Mouse (Mus musculus): ENCODE results near the gene Xaf1. TPM values are rescaled to one million over a fixed set of nuclear protein-coding genes. Genes with fewer than 3 reads are reported as not detected.

Xaf1 gene
- polyA plus RNA-seq, 1 experiment from 2014 or later = 9.5 TPM

DNA sequence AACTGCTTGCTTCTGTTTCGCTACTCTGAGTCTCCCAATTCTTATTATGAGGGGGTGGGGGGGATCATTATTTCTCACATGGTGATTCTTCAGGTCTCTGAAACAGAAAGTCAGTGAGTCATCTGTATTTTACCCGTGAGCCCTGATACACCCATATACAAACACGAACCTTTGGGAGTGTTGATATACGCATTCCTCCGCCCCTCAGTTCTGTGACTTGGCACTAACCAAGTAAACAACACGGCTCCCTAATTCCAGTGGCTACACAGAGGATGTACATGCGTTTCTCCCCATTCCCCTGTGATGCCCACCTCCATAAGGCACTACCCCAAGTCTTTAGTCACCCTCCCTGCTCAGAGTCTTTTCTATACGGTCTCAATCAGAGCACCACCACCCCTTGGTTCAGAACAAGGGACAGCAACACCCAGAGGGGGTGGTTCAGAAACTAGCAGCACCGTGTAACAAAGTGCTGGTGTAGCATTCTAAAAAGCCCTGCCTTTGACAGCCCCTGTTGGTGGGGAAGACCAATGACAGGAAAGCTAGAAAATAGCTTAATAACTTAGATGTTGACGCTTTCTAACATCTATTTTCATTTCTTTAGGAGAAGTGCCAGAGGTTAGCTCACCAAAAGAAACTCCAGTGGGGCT lies 10.0 kb downstream of the Xaf1 start:
- Histone ChIP-seq H3K4me1 (replicated peaks) (peaks cover 11% of the 10 kb centered on the region), H3K27me3 (peaks cover 34% of the 10 kb centered on the region), H3K9ac (no peak overlapping the region), H3K9me3 (replicated peaks) (no peaks in the 10 kb centered on the region), H3K36me3 (0 out of 2 replicates have a peak, but pooled peaks cover 3% of the 10 kb centered on the region), H3K4me3 (no peak overlapping the region), H3K27ac (no peak overlapping the region), H3K4me2 (no peak overlapping the region)
- 72% methylated on average over 10 of the region's 10 CpGs for WGBS
- ATAC-seq (replicated peaks; ENCODE audit: insufficient number of reproducible peaks, insufficient read depth, low FRiP score, low read depth) = no peak

- peaks cover 39% of the 10 kb centered on the region for H3K27me3 ChIP-seq
- peaks cover 5% of the 10 kb centered on the region; the same call in 1 of the 2 replicates for H3K4me1 ChIP-seq (replicated peaks)
- H3K4me3 ChIP-seq = peak within 1 kb of the TSS; percentile 30
- H3K9ac ChIP-seq = 0 out of 2 replicates have a peak within 1 kb of the TSS, but pooled peaks have one; percentile 0
- H3K27ac ChIP-seq = no peak within 1 kb of the TSS
- ATAC-seq (replicated peaks; ENCODE audit: insufficient number of reproducible peaks, insufficient read depth, low FRiP score, low read depth) = no peak
- 0 out of 2 replicates have a peak, but pooled peaks cover 3% of the 10 kb centered on the region for H3K36me3 ChIP-seq
- WGBS = 11% methylated on average over 42 of the region's 42 CpGs
- no peaks in the 10 kb centered on the region for H3K9me3 ChIP-seq (replicated peaks)
- H3K4me2 ChIP-seq = peak within 1 kb of the TSS; percentile 54
Measured at GRCm38 (mm10) chr11:72314151-72314895, 12.9 kb downstream of the Xaf1 start, which contains the start of gene Fbxo39. Gene Fbxo39 (plus strand): TSS chr11:72314444.

- Histone ChIP-seq H3K4me3 (no peak overlapping the region), H3K4me1 (replicated peaks) (peaks cover 5% of the 10 kb centered on the region; the same call in 1 of the 2 replicates), H3K4me2 (no peak overlapping the region), H3K36me3 (no peaks in the 10 kb centered on the region), H3K27me3 (peaks cover 34% of the 10 kb centered on the region), H3K27ac (no peak overlapping the region), H3K9ac (no peak overlapping the region), H3K9me3 (replicated peaks) (no peaks in the 10 kb centered on the region)
- 56% methylated on average over 5 of the region's 5 CpGs for WGBS
- no peak for ATAC-seq (replicated peaks; ENCODE audit: insufficient number of reproducible peaks, insufficient read depth, low FRiP score, low read depth)
Measured at GRCm38 (mm10) chr11:72318026-72318425, 16.6 kb downstream of the Xaf1 start.

DNA sequence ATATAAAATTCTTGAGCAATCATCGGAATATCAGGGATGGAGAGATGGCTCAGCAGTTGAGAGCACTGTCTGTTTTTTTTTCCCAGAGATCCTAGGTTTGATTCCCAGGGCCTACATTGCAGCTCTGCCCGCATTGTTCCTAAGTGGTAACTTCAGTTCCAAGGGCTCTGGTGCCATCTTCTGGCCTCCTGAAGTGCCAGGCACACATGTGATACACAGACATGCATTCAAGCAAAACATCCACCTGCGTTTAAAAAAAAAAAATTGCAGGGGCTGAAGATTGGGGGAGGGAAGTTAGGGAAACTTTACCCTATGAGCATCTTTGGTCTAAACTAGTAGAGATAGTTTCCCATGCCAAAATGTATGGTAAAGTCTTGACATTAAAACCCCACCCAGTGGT lies 23.0 kb downstream of the Xaf1 start:
- no peak overlapping the region for H3K4me3 ChIP-seq
- H3K27ac ChIP-seq = no peak overlapping the region
- no peaks in the 10 kb centered on the region for H3K36me3 ChIP-seq
- 66% methylated on average over 3 of the region's 3 CpGs for WGBS
- no peak for ATAC-seq (replicated peaks; ENCODE audit: insufficient number of reproducible peaks, insufficient read depth, low FRiP score, low read depth)
- H3K9ac ChIP-seq = no peak overlapping the region
- H3K27me3 ChIP-seq = 0 out of 2 replicates have a peak, but pooled peaks cover 3% of the 10 kb centered on the region
- no peak overlapping the region for H3K4me2 ChIP-seq
- H3K4me1 ChIP-seq (replicated peaks) = no peaks in the 10 kb centered on the region
- no peaks in the 10 kb centered on the region for H3K9me3 ChIP-seq (replicated peaks)

DNA sequence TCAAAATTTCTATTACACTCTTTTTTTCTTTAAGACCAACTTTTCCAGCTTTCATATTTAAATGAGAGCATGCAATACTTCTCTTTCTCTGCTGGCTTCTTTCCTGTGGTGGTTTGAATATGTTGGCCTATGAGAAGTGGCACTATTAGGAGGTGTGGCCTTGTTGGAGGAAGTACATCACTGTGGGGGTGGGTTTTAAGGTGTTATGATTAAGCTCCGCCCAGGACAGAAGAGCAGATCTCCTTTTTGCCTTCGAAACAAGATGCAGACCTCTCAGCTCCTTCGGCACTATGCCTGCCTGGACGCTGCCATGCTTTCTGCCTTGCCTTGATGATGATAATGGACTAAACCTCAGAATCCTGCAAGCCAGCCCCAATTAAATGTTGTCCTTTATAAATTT lies 24.3 kb downstream of the Xaf1 start:
- H3K36me3 ChIP-seq = no peaks in the 10 kb centered on the region
- 0 out of 2 replicates have a peak, but pooled peaks cover 3% of the 10 kb centered on the region for H3K27me3 ChIP-seq
- no peak overlapping the region for H3K9ac ChIP-seq
- H3K9me3 ChIP-seq (replicated peaks) = no peaks in the 10 kb centered on the region
- no peak overlapping the region for H3K4me3 ChIP-seq
- ATAC-seq (replicated peaks; ENCODE audit: insufficient number of reproducible peaks, insufficient read depth, low FRiP score, low read depth) = no peak
- 69% methylated on average over 4 of the region's 4 CpGs for WGBS
- no peak overlapping the region for H3K4me2 ChIP-seq
- H3K27ac ChIP-seq = no peak overlapping the region
- no peaks in the 10 kb centered on the region for H3K4me1 ChIP-seq (replicated peaks)

DNA sequence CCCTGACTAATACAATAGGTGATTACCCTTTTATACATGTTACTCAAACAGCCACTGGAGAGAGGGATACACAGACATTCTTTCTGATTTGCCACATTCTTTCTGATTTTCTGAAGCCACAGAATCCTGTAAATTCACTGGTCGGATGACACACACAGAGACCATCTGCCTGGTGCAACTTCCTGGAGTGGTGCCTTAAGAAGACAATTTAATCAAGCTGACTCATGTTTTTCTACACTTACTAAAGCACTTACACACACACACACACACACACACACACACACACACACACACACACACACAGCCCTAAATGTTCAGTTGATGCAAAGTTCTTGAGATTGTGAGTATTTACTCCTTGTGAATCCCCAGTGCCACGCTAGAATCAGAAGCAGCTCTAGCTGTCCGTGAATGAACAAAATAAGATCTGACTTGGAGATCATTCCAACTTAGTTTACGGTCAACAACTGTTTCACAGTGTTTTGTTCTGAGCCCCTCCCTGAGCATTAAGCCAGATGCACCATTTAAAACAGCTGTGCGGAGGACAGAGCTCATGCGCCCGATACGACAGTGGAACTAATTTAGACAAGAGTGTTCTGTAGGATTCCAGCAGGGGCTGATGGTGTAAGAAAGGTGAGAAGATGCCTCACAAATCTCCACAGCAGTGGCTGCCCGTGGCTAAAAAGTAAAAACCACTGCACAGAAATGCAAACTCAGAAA lies 31.7 kb downstream of the Xaf1 start:
- H3K4me1 ChIP-seq (replicated peaks) = no peaks in the 10 kb centered on the region
- H3K9me3 ChIP-seq (replicated peaks) = no peaks in the 10 kb centered on the region
- no peak overlapping the region for H3K4me3 ChIP-seq
- no peak for ATAC-seq (replicated peaks; ENCODE audit: insufficient number of reproducible peaks, insufficient read depth, low FRiP score, low read depth)
- 78% methylated on average over 9 of the region's 9 CpGs for WGBS
- H3K36me3 ChIP-seq = no peaks in the 10 kb centered on the region
- H3K9ac ChIP-seq = no peak overlapping the region
- no peak overlapping the region for H3K27ac ChIP-seq
- no peaks in the 10 kb centered on the region for H3K27me3 ChIP-seq
- no peak overlapping the region for H3K4me2 ChIP-seq

- H3K9ac ChIP-seq = no peak overlapping the region
- no peaks in the 10 kb centered on the region for H3K4me1 ChIP-seq (replicated peaks)
- H3K4me3 ChIP-seq = no peak overlapping the region
- H3K9me3 ChIP-seq (replicated peaks) = no peaks in the 10 kb centered on the region
- WGBS = 84% methylated on average over 4 of the region's 4 CpGs
- no peaks in the 10 kb centered on the region for H3K27me3 ChIP-seq
- ATAC-seq (replicated peaks; ENCODE audit: insufficient number of reproducible peaks, insufficient read depth, low FRiP score, low read depth) = no peak
- H3K36me3 ChIP-seq = no peaks in the 10 kb centered on the region
- no peak overlapping the region for H3K4me2 ChIP-seq
- H3K27ac ChIP-seq = no peak overlapping the region
Measured at GRCm38 (mm10) chr11:72334653-72335052, 33.2 kb downstream of the Xaf1 start.

DNA sequence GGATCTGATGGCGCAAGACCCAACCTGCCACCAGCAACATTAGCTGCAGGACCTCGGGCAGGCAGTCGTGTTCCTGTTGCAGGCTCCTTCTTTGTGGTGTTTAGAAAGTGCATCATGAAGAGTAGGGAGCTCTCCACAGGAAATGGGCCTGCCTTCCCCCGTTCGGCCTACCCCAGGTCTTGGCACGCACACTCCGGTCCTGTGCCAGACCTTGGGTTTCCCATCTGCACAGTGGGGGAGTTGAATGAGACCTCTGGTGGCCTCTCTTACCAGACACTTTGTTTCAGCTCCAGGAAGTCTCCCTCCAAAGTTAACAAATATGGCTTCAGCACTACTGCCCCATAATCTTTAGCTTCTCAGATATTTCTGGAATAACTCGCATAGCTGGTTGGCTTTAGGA lies 35.3 kb downstream of the Xaf1 start:
- Histone ChIP-seq H3K9ac (no peak overlapping the region), H3K4me2 (no peak overlapping the region), H3K9me3 (replicated peaks) (no peaks in the 10 kb centered on the region), H3K27ac (no peak overlapping the region), H3K4me3 (no peak overlapping the region), H3K36me3 (no peaks in the 10 kb centered on the region), H3K27me3 (no peaks in the 10 kb centered on the region), H3K4me1 (replicated peaks) (no peaks in the 10 kb centered on the region)
- peak; percentile 31; the same call in 1 of the 2 replicates for ATAC-seq (replicated peaks; ENCODE audit: insufficient number of reproducible peaks, insufficient read depth, low FRiP score, low read depth)
- 65% methylated on average over 8 of the region's 8 CpGs for WGBS

DNA sequence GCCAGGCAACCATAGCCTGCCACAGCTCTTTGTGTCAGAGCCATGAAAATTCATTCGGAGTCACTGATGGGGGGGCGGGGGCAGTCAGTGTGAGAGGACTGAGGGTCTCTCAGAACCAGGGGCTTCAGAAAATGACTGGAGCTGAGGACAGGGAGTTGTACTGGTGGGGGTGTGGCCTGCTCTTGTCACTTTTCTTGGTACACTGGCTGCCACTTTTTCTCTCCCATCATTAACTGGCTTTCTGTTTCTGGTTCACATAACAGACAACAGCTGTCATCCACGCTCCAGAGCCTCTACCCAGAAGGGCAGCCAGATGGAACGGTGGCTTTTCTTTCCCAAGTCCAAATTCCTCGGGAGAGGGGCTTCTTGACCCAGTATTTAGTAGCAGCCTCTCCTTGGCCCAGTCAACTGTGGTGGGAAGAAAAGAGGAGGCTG lies 37.0 kb downstream of the Xaf1 start:
- Histone ChIP-seq H3K4me2 (no peak overlapping the region), H3K9me3 (replicated peaks) (no peaks in the 10 kb centered on the region), H3K9ac (no peak overlapping the region), H3K36me3 (no peaks in the 10 kb centered on the region), H3K27ac (no peak overlapping the region), H3K4me1 (replicated peaks) (peaks cover 4% of the 10 kb centered on the region; the same call in 1 of the 2 replicates), H3K4me3 (no peak overlapping the region), H3K27me3 (no peaks in the 10 kb centered on the region)
- WGBS = 53% methylated on average over 5 of the region's 5 CpGs
- ATAC-seq (replicated peaks; ENCODE audit: insufficient number of reproducible peaks, insufficient read depth, low FRiP score, low read depth) = no peak

DNA sequence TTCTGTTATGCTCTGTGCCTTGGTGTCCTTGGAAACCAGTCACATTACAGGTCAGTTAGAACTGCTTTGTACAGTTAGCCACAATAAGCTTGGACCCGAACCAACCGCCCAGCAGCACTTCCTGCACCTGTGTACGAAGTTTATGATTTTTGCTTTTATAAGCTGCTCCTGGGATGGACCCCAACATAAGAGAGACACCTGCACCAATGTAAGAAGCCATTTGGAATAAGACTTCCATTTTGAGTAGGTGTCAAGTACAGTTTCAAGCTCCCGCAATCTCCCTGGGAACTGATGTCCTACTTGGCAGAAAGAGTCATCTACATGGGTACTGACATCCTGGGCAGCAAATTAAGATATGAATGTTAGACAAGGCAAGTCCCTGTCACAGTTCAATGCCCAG lies 38.3 kb downstream of the Xaf1 start:
- Histone ChIP-seq H3K27me3 (no peaks in the 10 kb centered on the region), H3K9me3 (replicated peaks) (no peaks in the 10 kb centered on the region), H3K4me3 (no peak overlapping the region), H3K4me1 (replicated peaks) (peaks cover 4% of the 10 kb centered on the region; the same call in 1 of the 2 replicates), H3K4me2 (no peak overlapping the region), H3K9ac (no peak overlapping the region), H3K27ac (no peak overlapping the region), H3K36me3 (no peaks in the 10 kb centered on the region)
- no peak for ATAC-seq (replicated peaks; ENCODE audit: insufficient number of reproducible peaks, insufficient read depth, low FRiP score, low read depth)
- WGBS = 74% methylated on average over 4 of the region's 4 CpGs

- ATAC-seq (replicated peaks; ENCODE audit: insufficient number of reproducible peaks, insufficient read depth, low FRiP score, low read depth) = peak; percentile 64; the same call in 1 of the 2 replicates
- no peaks in the 10 kb centered on the region for H3K27me3 ChIP-seq
- H3K9ac ChIP-seq = no peak overlapping the region
- H3K4me2 ChIP-seq = no peak overlapping the region
- peaks cover 4% of the 10 kb centered on the region; the same call in 1 of the 2 replicates for H3K4me1 ChIP-seq (replicated peaks)
- H3K4me3 ChIP-seq = no peak overlapping the region
- no peaks in the 10 kb centered on the region for H3K9me3 ChIP-seq (replicated peaks)
- 9% methylated on average over 7 of the region's 7 CpGs for WGBS
- H3K27ac ChIP-seq = no peak overlapping the region
- no peaks in the 10 kb centered on the region for H3K36me3 ChIP-seq
Measured at GRCm38 (mm10) chr11:72342549-72343237, 41.3 kb downstream of the Xaf1 start.

Data from heart, embryonic 15.5 days (tissue).